Mouse (Mus musculus) myocyte (in vitro differentiated cells): ENCODE measurements around the gene Bbs4.

Experiments
- MAX ChIP-seq: IDR thresholded peaks from one replicate; pipeline ENCODE4 v1.6.1; 2011; ENCODE audit warnings: low read depth, mild to moderate bottlenecking, control low read depth
- POLR2A ChIP-seq: IDR thresholded peaks from one replicate; pipeline ENCODE4 v1.6.1; 2011; ENCODE audit warnings: low read depth, mild to moderate bottlenecking, control low read depth, moderate library complexity; ENCODE audit not compliant: insufficient read length
- POLR2AphosphoS2 ChIP-seq: IDR thresholded peaks from one replicate; pipeline ENCODE4 v1.6.1; 2011; ENCODE audit warnings: low read depth, control low read depth; ENCODE audit not compliant: insufficient read length
- TCF3 ChIP-seq: IDR thresholded peaks from one replicate; pipeline ENCODE4 v1.6.1; 2011; ENCODE audit warnings: low read depth, control low read depth; ENCODE audit not compliant: insufficient read length

DNA sequence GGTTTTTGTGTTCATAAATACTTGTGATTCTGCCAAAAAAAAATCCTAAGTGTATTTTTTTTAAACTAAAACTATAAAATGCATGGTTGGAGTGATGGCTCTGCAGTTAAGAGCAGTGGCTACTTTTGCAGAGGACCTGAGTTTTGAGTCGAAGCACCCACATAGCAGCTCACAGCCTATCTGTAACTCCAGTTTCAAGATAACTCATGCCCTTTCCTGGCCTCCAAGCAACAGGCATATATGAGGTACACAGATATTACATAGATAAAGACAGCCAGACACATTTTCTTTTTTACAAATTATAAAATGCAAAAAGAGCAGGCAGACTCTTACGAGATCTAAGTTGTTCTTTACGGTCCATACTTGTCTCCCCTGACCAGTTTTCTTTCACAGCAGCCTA lies 16.8 kb downstream of the Bbs4 start:
- no peak for TF ChIP-seq TCF3
- no peak for TF ChIP-seq POLR2A
- TF ChIP-seq MAX, result no peak
- no peak for TF ChIP-seq POLR2AphosphoS2
